Comparison of ENCODE assay signal across 15 mouse cellular contexts in the genomic region with DNA sequence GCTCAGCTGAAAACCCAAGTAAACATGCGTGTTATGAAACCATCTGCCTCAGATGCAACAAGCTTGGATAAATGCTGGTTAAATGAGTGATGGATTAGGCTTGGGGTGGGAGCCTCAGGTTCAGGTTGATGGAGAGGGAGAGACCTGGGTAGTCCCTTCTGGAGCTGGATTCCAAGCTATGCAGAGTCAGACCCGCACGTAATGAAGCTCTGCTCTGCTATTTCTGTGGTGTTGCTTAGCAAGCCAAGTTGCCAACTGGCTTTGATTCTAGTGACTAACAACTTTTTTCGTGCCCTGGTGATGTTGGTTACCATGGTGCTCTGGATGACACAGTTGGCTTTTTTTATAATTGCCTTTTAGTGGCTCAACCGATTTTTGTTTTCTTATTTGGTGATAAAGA. TPM values are rescaled to one million over a fixed set of nuclear protein-coding genes. Genes with fewer than 3 reads are reported as not detected.
DNase-seq lines count a peak whose midpoint lies in the region; ATAC-seq and TF ChIP-seq lines count a peak whose summit lies in the region.
"Had no signal": no experiment of that assay in that cellular context is flagged by ENCODE, and none has a peak within 500 bp of the region (broad histone marks: within the 10 kb centered on the region; RNA-seq: fewer than 3 reads in every experiment).

No protein-coding gene starts in this region.

- H3K9ac ChIP-seq in kidney, embryonic 16.5 days (replicated peaks; ENCODE audit: low read length), result no peak overlapping the region
- H3K9ac ChIP-seq: heart, embryonic 13.5 days; hindbrain, embryonic 12.5 days; limb, embryonic 13.5 days; midbrain, embryonic 12.5 days had no signal

- no peak for ATAC-seq in kidney, embryonic 16.5 days (ENCODE audit: low FRiP score, low TSS enrichment)

- no peaks in the 10 kb centered on the region for H3K36me3 ChIP-seq in kidney, adult 2 months (ENCODE audit: control insufficient read depth, insufficient read depth, low read length)
- no peaks in the 10 kb centered on the region for H3K36me3 ChIP-seq in kidney, embryonic 16.5 days (ENCODE audit: insufficient read depth, low read length)
- H3K36me3 ChIP-seq: heart, embryonic 13.5 days; hindbrain, embryonic 12.5 days; limb, embryonic 13.5 days; midbrain, embryonic 12.5 days had no signal

- intact Hi-C loops in left cerebral cortex, postnatal 14 days (cut with DNase I), result no loop called here

- no peak overlapping the region for H3K4me3 ChIP-seq in kidney, adult 2 months (ENCODE audit: insufficient read depth, low read depth, low read length)
- no peak overlapping the region for H3K4me3 ChIP-seq in kidney, embryonic 16.5 days (ENCODE audit: low read length)
- H3K4me3 ChIP-seq in cortical plate, adult 2 months (ENCODE audit: insufficient read depth, low read length), result peak overlapping the region; percentile 6; the same call in 1 of the 2 replicates
- H3K4me3 ChIP-seq: erythroblast, embryonic 14.5 days; heart, embryonic 13.5 days; hindbrain, embryonic 12.5 days; limb, embryonic 13.5 days; midbrain, embryonic 12.5 days had no signal

- TF ChIP-seq CTCF in kidney, adult 2 months (conservative IDR thresholded peaks at IDR 0.05; ENCODE audit: insufficient read depth, insufficient read length, low read depth, low read length), result no peak
- no peak for TF ChIP-seq CTCF in cortical plate, adult 2 months (IDR thresholded peaks at IDR 0.05; ENCODE audit: extremely low read depth, insufficient read depth, low read length)

- WGBS in kidney, adult 2 months, result 75% methylated on average over 5 of the region's 5 CpGs
- WGBS in kidney, embryonic 16.5 days, result 85% methylated on average over 5 of the region's 5 CpGs

- no peak overlapping the region for H3K27ac ChIP-seq in kidney, adult 2 months (ENCODE audit: insufficient read depth, low read depth, low read length)
- no peak overlapping the region for H3K27ac ChIP-seq in kidney, embryonic 16.5 days (ENCODE audit: low read length)
- H3K27ac ChIP-seq in cortical plate, adult 2 months (ENCODE audit: insufficient read depth, low read length), result peak overlapping the region; percentile 41
- H3K27ac ChIP-seq: heart, embryonic 13.5 days; hindbrain, embryonic 12.5 days; kidney, postnatal 0 days; limb, embryonic 13.5 days; midbrain, embryonic 12.5 days had no signal

- H3K4me1 ChIP-seq in kidney, adult 2 months (ENCODE audit: control insufficient read depth, insufficient read depth, low read length), result no peaks in the 10 kb centered on the region; the same call in 1 of the 2 replicates
- no peaks in the 10 kb centered on the region for H3K4me1 ChIP-seq in kidney, embryonic 16.5 days (ENCODE audit: insufficient read depth, low read length)
- peaks cover 7% of the 10 kb centered on the region for H3K4me1 ChIP-seq in cortical plate, adult 2 months (ENCODE audit: control insufficient read depth, insufficient read depth, low read length)
- H3K4me1 ChIP-seq: heart, embryonic 13.5 days; hindbrain, embryonic 12.5 days; midbrain, embryonic 12.5 days had no signal

- H3K4me2 ChIP-seq in kidney, embryonic 16.5 days (replicated peaks; ENCODE audit: low read depth, low read length), result no peak overlapping the region
- H3K4me2 ChIP-seq: heart, embryonic 13.5 days; hindbrain, embryonic 12.5 days; limb, embryonic 13.5 days; midbrain, embryonic 12.5 days had no signal

- peak; percentile 10 for DNase-seq in kidney, adult 2 months
- DNase-seq in layer of hippocampus, adult 11-12 months (ENCODE audit: low spot score), result peak; percentile 69
- DNase-seq in left cerebral cortex, postnatal 14 days (ENCODE audit: low spot score in 2 of 2), result peak; percentile 62 to 90
- no peak for DNase-seq in lung, postnatal 36 days
- DNase-seq in lung, postnatal 4 days, result no peak
- no peak for DNase-seq in thymus, adult 18-20 months
- DNase-seq: gastrocnemius, postnatal 14 days had no signal

- H3K9me3 ChIP-seq in kidney, embryonic 16.5 days (ENCODE audit: low read length), result no peaks in the 10 kb centered on the region
- H3K9me3 ChIP-seq: heart, embryonic 13.5 days; hindbrain, embryonic 12.5 days; limb, embryonic 13.5 days; midbrain, embryonic 12.5 days had no signal

- TF ChIP-seq POLR2A in kidney, adult 2 months (IDR thresholded peaks at IDR 0.05; ENCODE audit: low read depth, low read length), result no peak
- TF ChIP-seq POLR2A in cortical plate, adult 2 months (IDR thresholded peaks at IDR 0.05; ENCODE audit: extremely low read depth, insufficient read depth, low read length), result peak; percentile 50; the same call in 1 of the 2 replicates

- no peaks in the 10 kb centered on the region for H3K27me3 ChIP-seq in kidney, adult 2 months (replicated peaks; ENCODE audit: control insufficient read depth, insufficient read depth, low read length)
- H3K27me3 ChIP-seq in kidney, embryonic 16.5 days (ENCODE audit: insufficient read depth, low read length), result no peaks in the 10 kb centered on the region
- H3K27me3 ChIP-seq: hindbrain, embryonic 12.5 days; midbrain, embryonic 12.5 days had no signal

RNA-seq across cellular contexts. Expression of gene Cnnm1, which starts 11.9 kb away (rescaled TPM):
- polyA plus RNA-seq in kidney, adult 2 months (2012; rRNA removed), result 6.0 and 7.4 TPM in 2 replicates
- 0.05 and 0.27 TPM in 2 replicates for polyA plus RNA-seq in kidney, embryonic 16.5 days (2015; fragmentation: Nextera tagmentation; extraction: Ambion mirVana)
- 52.6 and 59.8 TPM in 2 replicates for polyA plus RNA-seq in cortical plate, adult 2 months (2012; rRNA removed)
- total RNA-seq in left cerebral cortex, postnatal 14 days (2021), result 10 to 100 TPM; 73.1 to 76.9 TPM
- polyA plus RNA-seq: erythroblast, embryonic 14.5 days had no signal

Comparison
In these comparisons a context has a peak if more than half of its experiments do, and no peak if none do; other contexts are left out.
1. DNase-seq: peak in kidney, adult 2 months (single experiment), layer of hippocampus, adult 11-12 months (single experiment) and left cerebral cortex, postnatal 14 days (2 of 2); none in lung, postnatal 36 days (single experiment), lung, postnatal 4 days (0 of 2) and thymus, adult 18-20 months (0 of 2).